Mouse (Mus musculus) urinary bladder, adult 2 months (tissue): Measurements from ENCODE around the gene Mrpl38. TPM values are rescaled to one million over a fixed set of nuclear protein-coding genes. Genes with fewer than 3 reads are reported as not detected.
"Not testable (repeated sequence)": the region's sequence is repeated elsewhere in the genome, so short reads cannot be mapped to it uniquely, and the experiment has no call there.

Experiments used
- DNase-seq: peaks from one replicate; pipeline ENCODE4 v3.0.0; 2022; ENCODE audit warnings: low spot score
- polyA plus RNA-seq: library from polyadenylated mRNA; depleted of rRNA; stranded (reverse); fragments of >200 nt; gene quantifications from 2 replicates; pipeline ENCODE4 v1.2.3, GENCODE M21; 2012; rRNA removed

Mrpl38 gene
- polyA plus RNA-seq, 1 experiment, result 21.4 TPM

DNA sequence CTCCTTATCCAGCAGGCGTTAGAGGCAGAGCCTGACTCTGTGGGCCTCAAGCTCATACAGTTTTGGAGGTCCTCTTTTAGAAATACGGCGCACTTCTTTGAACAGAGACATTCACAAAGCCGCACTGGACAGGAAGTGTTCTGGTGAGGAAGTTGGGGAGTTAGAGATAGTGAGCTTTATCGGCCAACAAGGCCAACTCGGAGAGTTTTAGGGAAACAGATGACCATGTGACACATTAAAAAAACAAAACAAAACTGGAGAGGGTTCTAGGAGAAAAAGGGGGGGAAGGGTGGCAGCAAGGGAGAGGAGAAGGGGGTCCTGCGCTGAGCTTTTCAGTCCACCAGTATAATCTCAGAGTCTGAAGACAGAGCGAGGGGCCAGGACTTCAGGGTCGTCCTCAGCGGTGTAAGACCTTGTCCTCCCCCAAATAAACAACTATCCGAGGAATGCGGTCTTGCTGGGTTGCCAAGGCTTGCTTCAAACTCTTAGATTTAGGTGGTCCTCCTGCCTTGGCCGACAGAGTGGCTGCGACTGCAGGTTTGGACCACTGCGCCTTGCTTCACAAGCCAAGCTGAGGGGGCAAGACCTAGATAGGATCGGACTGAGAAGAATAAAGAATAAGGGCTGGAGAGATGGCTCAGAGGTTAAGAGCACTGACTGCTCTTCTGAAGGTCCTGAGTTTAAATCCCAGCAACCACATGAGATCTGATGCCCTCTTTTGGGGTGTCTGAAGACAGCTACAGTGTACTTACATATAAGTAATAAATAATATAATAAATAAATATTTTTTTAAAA is 44.7 kb downstream of the Mrpl38 start:
- no peak for DNase-seq

DNA sequence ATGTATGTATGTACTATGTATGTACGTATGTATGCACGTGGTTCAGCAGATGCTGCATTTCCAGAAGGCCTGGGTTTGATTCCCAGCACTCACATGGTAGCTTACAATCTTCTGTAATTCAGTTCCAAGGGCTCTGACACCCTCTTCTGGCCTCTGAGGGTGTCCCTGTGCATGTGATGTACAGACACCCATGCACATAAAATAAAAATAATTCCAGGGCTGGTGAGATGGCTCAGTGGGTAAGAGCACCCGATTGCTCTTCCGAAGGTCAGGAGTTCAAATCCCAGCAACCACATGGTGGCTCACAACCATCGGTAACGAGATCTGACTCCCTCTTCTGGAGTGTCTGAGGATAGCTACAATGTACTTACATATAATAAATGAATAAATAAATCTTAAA is 45.7 kb downstream of the Mrpl38 start:
- DNase-seq, result not testable (repeated sequence)

DNA sequence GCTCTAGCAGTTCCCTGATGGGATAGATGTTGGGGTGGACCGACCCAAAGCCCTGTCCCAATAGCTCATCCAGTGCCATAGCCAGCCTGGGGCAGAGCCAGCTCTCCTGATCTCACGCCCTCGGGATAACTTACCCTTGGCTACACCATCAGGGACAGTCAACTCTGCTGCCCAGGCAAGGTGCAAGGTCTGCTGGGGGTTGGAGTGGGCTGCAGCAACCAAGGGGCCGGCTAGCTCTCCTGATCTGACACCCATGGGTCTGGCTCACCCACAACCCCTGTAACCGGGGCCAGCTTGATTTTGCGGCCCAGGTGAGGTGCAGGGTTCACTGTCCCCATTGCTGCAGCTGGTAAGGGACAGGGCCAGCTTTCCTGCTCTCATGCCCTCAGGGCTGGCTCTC is 47.1 kb downstream of the Mrpl38 start:
- DNase-seq, result no peak

DNA sequence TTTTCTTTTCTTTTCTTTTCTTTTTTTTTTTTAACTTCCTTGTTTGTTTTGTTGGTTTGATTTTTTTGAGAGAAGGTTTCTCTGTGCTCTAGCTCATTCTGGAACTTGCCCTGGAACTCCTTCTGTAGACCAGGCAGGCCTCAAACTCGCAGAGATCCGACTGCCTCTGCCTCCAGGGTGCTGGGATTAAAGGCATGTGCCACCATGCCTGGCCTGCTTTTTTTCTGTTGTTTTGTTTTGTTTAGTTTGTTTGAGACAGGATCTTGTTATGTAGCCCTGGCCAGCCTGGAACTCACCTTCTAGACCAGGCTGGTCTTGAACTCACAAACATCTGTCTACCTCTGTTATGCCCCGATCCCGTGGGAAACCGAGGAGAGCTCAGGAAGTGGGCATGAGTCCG is 49.1 kb downstream of the Mrpl38 start:
- no peak for DNase-seq

DNA sequence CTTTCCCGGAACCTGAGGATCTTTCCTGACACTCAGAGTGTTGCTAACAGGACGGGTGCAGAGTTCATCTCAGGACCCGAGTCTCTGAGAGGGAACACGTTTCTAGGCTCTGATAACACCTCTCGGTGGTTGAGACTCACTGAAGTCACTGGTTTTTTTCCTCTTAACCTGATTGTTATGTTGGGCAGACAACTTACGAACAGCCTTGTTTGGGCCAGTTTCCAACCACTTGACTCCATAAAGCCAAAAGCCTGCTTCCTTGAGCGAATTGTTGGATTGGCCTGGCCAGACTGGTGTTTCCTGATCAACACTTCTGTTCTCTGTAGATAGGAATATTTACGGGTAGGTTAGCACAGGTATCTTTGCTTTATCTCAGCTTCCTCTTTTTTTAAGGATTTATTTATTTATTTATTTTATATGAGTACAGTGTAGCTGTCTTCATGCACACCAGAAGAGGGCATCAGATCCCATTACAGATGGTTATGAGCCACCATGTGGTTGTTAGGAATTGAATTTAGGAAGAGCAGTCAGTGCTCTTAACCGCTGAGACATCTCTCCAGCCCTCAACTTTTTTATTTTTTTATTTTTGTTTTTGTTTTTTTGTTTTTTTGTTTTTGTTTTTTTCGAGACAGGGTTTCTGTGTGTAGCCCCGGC is 49.8 kb downstream of the Mrpl38 start:
- no peak for DNase-seq

DNA sequence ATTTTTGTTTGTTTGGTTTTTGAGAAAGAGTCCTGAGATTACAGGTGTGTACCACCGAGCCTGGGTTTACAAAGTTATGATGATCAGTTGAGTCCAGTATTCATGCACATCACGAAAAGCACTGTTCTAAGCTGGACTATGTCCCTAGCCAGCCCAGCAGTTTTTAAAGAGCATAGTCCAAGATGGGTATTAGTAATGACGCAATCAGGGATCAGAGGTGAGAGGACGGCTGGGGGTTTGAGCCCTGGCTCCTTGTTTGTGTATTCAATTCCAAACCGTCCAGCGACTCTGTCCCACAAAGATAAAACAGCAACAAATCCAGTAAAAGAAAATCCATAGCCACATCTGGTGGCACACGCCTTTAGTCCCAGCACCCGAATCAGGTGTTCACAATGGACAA is 50.5 kb downstream of the Mrpl38 start:
- DNase-seq, result no peak

DNA sequence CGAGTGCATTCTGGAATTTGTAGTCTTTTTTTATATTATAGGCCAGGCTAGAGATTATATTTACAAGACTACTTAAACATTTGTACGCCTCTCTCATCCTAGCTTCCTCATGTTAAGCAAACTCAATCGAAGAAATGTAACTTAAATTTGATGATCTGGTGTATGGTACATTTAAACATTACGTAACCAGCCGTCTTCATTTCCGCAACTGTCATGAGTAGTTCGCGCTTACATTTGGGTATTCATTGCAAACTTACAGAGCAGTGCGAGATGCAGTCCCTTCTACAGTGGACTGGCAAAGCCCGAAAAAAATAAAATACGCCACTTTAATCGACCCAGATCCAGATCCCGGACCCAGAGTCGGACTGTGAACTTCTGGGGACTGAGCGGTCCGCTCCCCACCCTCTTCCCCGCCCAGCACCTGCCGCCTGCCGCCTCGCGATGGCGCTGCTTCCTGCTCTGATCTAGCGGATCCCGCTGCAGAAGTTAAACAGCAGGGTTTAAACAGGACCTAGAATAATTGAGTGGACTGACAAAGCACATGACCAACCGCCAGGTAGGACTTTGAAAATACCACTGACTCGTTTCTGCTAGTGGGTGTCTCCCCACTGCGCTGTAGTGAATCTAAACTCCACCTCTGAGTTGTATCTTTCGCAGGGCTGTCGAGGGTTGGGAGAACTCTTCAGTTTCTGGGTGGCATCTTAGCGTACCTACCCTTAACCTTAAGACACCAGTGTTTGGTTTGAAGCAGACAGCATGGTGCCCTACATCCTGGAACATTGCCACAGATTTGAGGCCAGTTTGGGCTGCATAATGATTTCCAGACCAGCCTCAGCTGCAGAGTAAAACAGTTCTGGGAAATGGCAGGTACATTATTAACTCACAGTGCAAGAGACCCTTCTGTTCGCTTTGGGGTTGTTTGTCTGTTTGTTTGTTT is 51.2 kb downstream of the Mrpl38 start:
- DNase-seq, result peak; percentile 74

DNA sequence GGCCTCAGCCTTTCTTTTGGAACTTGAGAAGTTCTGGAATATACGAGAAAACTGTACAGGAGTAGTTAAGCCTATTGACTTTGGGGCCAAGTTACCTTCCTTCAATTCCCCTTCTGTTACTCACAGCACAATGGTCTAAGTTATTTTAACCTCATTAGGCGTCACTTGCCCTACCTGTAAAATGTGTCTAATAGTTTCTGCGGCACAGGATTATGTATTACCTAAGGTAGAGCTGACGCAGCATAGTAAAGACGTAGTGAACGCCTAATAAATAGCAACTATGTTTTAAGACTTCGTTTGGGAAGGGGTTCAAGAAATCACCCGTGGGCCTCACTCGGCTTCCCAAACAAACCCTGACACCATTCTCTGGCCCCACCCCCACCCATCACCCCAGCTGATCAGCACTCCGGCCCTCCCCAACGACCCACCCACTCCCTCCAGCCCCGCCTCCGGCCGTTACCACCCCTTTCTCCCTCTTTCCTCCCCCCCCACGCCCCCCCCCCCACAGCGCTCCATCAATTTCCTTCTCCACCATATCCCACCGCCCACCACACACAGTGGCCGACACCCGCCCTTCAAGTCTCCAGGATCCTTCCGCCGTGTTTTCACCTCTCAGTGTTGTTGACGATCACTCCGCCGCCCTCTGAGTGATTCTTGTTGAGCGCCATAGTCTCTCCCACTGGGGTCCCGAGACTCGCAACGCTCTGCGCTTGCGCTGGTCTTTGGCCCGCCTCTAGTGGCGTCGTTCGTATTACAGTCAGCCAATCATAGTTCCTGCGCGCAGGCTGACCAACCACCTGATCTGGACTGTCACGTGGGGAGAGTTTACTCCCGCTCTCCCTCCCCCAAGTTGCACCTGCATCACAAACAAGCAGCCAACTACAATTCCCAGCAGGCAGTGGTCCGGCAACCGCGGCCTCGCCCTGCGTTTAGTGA is 52.1 kb downstream of the Mrpl38 start, which contains the start of gene Wbp2:
TSS of gene Wbp2 (minus strand) at position 738 of the 936 bp plus-strand sequence.
- DNase-seq, result peak; percentile 82

DNA sequence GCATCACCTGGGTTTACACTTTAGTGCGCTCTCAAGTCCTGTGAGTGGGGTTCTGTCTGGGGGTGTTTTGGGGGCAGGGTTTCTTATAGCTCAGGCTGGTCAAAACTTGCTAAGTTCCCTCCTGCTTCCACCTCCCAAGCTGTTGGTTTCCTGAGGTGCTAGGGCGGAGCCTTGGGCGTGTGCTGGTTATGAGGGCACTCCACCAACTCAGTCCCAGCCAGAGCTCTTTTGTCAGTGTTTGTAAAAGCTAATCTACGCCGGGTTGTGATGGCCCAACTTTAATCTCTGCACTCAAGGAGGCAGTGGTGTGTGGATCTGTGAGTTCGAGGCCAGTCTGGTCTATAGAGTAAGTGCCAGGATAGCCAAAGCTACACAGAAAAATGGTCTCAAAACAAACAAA is 54.5 kb downstream of the Mrpl38 start:
- no peak for DNase-seq

DNA sequence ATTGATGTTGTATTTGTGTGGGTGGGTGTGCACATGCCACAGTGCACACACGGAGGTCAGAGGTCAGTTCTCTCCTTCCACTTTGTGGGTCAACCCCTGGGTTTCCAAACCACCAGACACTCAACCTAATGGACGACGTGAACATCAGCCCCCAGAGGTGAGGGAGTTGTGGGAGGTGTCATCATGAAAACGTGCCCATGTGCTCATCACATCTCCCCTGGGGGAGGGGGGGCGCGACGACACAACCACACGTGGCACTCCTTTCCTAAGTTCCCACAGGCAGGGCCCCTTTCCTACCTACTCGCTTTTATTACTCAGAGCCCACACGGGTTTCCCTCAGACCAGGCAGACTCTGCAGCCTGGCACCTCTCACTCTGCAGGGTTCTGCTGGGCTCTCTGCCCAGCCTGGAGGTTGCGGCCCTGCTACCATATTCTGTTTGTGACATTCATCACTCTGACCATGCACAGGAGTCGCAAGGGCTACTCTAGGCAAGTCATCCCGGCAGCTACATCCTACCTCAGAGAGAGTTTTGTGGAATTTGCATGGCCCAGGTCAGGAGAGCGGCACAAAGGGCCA is 55.5 kb downstream of the Mrpl38 start:
- DNase-seq, result no peak

Other genes starting within 250 kb of the Mrpl38 start
- 7.0 and 10.4 TPM in 2 replicates for gene Smim5, start 238.9 kb downstream of the Mrpl38 start, polyA plus RNA-seq
- gene Smim6, start 226.9 kb downstream of the Mrpl38 start, polyA plus RNA-seq, result 16.9 and 17.8 TPM in 2 replicates
- 31.6 and 33.7 TPM in 2 replicates for gene Sap30bp, start 205.6 kb downstream of the Mrpl38 start, polyA plus RNA-seq
- 26.4 and 29.5 TPM in 2 replicates for gene Recql5, start 205.4 kb downstream of the Mrpl38 start, polyA plus RNA-seq
- 24.7 and 35.7 TPM in 2 replicates for gene Itgb4, start 164.2 kb downstream of the Mrpl38 start, polyA plus RNA-seq
- gene Galk1, start 126.1 kb downstream of the Mrpl38 start, polyA plus RNA-seq, result 45.4 and 51.7 TPM in 2 replicates
- gene H3f3b, start 110.9 kb downstream of the Mrpl38 start, polyA plus RNA-seq, result 374 and 394 TPM in 2 replicates
- 23.3 and 23.7 TPM in 2 replicates for gene Unk, start 108.5 kb downstream of the Mrpl38 start, polyA plus RNA-seq
- 4.5 and 5.6 TPM in 2 replicates for gene Unc13d, start 60.9 kb downstream of the Mrpl38 start, polyA plus RNA-seq
- gene Wbp2, start 51.9 kb downstream of the Mrpl38 start, polyA plus RNA-seq, result 119 and 147 TPM in 2 replicates
- gene Trim47, start 11.7 kb downstream of the Mrpl38 start, polyA plus RNA-seq, result 33.1 and 40.7 TPM in 2 replicates
- gene Trim65, start 7.7 kb downstream of the Mrpl38 start, polyA plus RNA-seq, result 9.6 and 11.8 TPM in 2 replicates
- 46.8 and 47.7 TPM in 2 replicates for gene Fbf1, start 29.3 kb upstream of the Mrpl38 start, polyA plus RNA-seq
- gene Ten1, start 60.0 kb upstream of the Mrpl38 start, polyA plus RNA-seq, result 45.1 and 57.1 TPM in 2 replicates
- gene Acox1, start 60.2 kb upstream of the Mrpl38 start, polyA plus RNA-seq, result 94.7 and 106 TPM in 2 replicates
- gene Evpl, start 99.2 kb upstream of the Mrpl38 start, polyA plus RNA-seq, result 16.9 and 24.7 TPM in 2 replicates
- gene Srp68, start 135.3 kb upstream of the Mrpl38 start, polyA plus RNA-seq, result 75.0 and 78.3 TPM in 2 replicates
- gene Galr2, start 142.1 kb upstream of the Mrpl38 start, polyA plus RNA-seq, result 9.5 and 12.9 TPM in 2 replicates
- 40.4 and 51.0 TPM in 2 replicates for gene Exoc7, start 168.4 kb upstream of the Mrpl38 start, polyA plus RNA-seq
- gene Foxj1, start 196.5 kb upstream of the Mrpl38 start, polyA plus RNA-seq, result 0.24 and 0.34 TPM in 2 replicates